Mouse (Mus musculus) liver, postnatal 0 days (tissue): ENCODE results near the gene Crtc1. TPM values are rescaled to one million over a fixed set of nuclear protein-coding genes. Genes with fewer than 3 reads are reported as not detected.
A peak's percentile ranks its signal among the peaks of the same experiment; 100 is the strongest.

Experiments used
- ATAC-seq: fragments of 200-750 bp; cut with Nextera tagmentation; 2 replicates; pipeline ENCODE4 v1.8.0; 2017; ENCODE audit warnings: mild to moderate bottlenecking, moderate library complexity
- DNase-seq: peaks from one replicate; pipeline ENCODE4 v3.0.0-alpha.2; 2016
- H3K27ac ChIP-seq: fragments of 300-500 bp; sonication (generic); 2 replicates; pipeline ENCODE4 v1.5.1; 2014; ENCODE audit warnings: antibody characterized with exemption, moderate library complexity, mild to moderate bottlenecking, low read depth
- H3K27me3 ChIP-seq: fragments of 300-500 bp; sonication (generic); 2 replicates; pipeline ENCODE4 v1.6.1; 2014; ENCODE audit warnings: low read length, control low read depth, mixed read lengths; ENCODE audit not compliant: insufficient read depth
- H3K36me3 ChIP-seq: fragments of 300-500 bp; sonication (generic); replicated peaks from 2 replicates; pipeline ENCODE4 v1.6.1; 2014; ENCODE audit warnings: mild to moderate bottlenecking, control low read depth, low read length, moderate library complexity, mixed read lengths; ENCODE audit not compliant: insufficient read depth
- H3K4me1 ChIP-seq: fragments of 300-500 bp; sonication (generic); 2 replicates; pipeline ENCODE4 v1.6.1; 2014; ENCODE audit warnings: antibody characterized with exemption, mild to moderate bottlenecking, control low read depth; ENCODE audit not compliant: insufficient read depth
- H3K4me2 ChIP-seq: fragments of 300-500 bp; sonication (generic); 2 replicates; pipeline ENCODE4 v1.6.1; 2014; ENCODE audit warnings: low read depth, mild to moderate bottlenecking, low read length, moderate library complexity, mixed read lengths
- H3K4me3 ChIP-seq: fragments of 300-500 bp; sonication (generic); 2 replicates; pipeline ENCODE4 v1.5.1; 2014; ENCODE audit warnings: low read depth, low read length
- H3K9ac ChIP-seq: fragments of 300-500 bp; sonication (generic); replicated peaks from 2 replicates; pipeline ENCODE4 v1.6.1; 2014; ENCODE audit warnings: mild to moderate bottlenecking, moderate library complexity
- H3K9me3 ChIP-seq: fragments of 300-500 bp; sonication (generic); 2 replicates; pipeline ENCODE4 v1.6.1; 2016; ENCODE audit warnings: mild to moderate bottlenecking, control low read depth, low read length, mixed read lengths
- CTCF ChIP-seq: sonication (generic); IDR thresholded peaks from 2 replicates; pipeline ENCODE4 v1.5.1; 2016; ENCODE audit warnings: antibody characterized with exemption, low read depth
- EP300 ChIP-seq: IDR thresholded peaks from 2 replicates; pipeline ENCODE4 v1.6.1; 2016; ENCODE audit warnings: antibody characterized with exemption, low read depth, mild to moderate bottlenecking
- WGBS: fragments of 180-500 bp; shearing (Covaris S2); extraction: QIAGEN DNeasy Blood & Tissue Kit; methylation state at CpG from one replicate; pipeline ENCODE4 v1.1.7; 2014; ENCODE audit not compliant: insufficient replicate concordance; 5-methylcytosine and 5-hydroxymethylcytosine counted together
- polyA plus RNA-seq: library from polyadenylated mRNA; unstranded; fragments of >200 nt; fragmentation: Nextera tagmentation; extraction: Ambion mirVana; gene quantifications from 2 replicates; pipeline ENCODE4 v1.2.1, GENCODE M21; 2015

The Crtc1 gene
- polyA plus RNA-seq, 1 experiment from 2014 or later = 2.6 TPM

- Histone ChIP-seq H3K9me3 (no peaks in the 10 kb centered on the region), H3K9ac (peak overlapping the region; percentile 3; the same call in 1 of the 2 replicates), H3K4me2 (peak overlapping the region; percentile 93), H3K4me3 (peak overlapping the region; percentile 84), H3K27ac (no peak overlapping the region; the same call in 1 of the 2 replicates), H3K36me3 (no peaks in the 10 kb centered on the region; the same call in 1 of the 2 replicates), H3K4me1 (peaks cover 19% of the 10 kb centered on the region), H3K27me3 (no peaks in the 10 kb centered on the region)
- TF ChIP-seq EP300 (no peak), CTCF (no peak)
- 2% methylated on average over 7 of the region's 7 CpGs for WGBS
- DNase-seq = no peak
- ATAC-seq = no peak
These were observed 435 bp upstream of the Crtc1 start for GRCm38 (mm10) chr8:70439848-70440179.

- no peak overlapping the region for H3K27ac ChIP-seq
- no peaks in the 10 kb centered on the region for H3K27me3 ChIP-seq
- H3K36me3 ChIP-seq = no peaks in the 10 kb centered on the region; the same call in 1 of the 2 replicates
- no peak for ATAC-seq
- peaks cover 16% of the 10 kb centered on the region for H3K4me1 ChIP-seq
- no peak overlapping the region for H3K9ac ChIP-seq
- H3K4me2 ChIP-seq = peak overlapping the region; percentile 93
- no peak overlapping the region; the same call in 1 of the 2 replicates for H3K4me3 ChIP-seq
- H3K9me3 ChIP-seq = no peaks in the 10 kb centered on the region
- TF ChIP-seq EP300 = no peak
- no peak for TF ChIP-seq CTCF
- no peak for DNase-seq
- WGBS = 73% methylated on average over 2 of the region's 2 CpGs
These were observed 956 bp downstream of the Crtc1 start for GRCm38 (mm10) chr8:70438423-70438822.

- Histone ChIP-seq H3K27me3 (no peaks in the 10 kb centered on the region), H3K4me2 (no peak overlapping the region), H3K9me3 (no peaks in the 10 kb centered on the region), H3K4me1 (peaks cover 16% of the 10 kb centered on the region), H3K4me3 (no peak overlapping the region), H3K36me3 (no peaks in the 10 kb centered on the region; the same call in 1 of the 2 replicates), H3K27ac (no peak overlapping the region), H3K9ac (no peak overlapping the region)
- no peak for ATAC-seq
- TF ChIP-seq EP300 (no peak), CTCF (no peak)
- 91% methylated on average over 5 of the region's 5 CpGs for WGBS
- no peak for DNase-seq
These were observed 4.2 kb downstream of the Crtc1 start for GRCm38 (mm10) chr8:70435156-70435555.

GRCm38 (mm10) chr8:70432991-70433536 lies 6.3 kb downstream of the Crtc1 start:
- Histone ChIP-seq H3K27ac (no peak overlapping the region), H3K4me3 (no peak overlapping the region), H3K27me3 (no peaks in the 10 kb centered on the region), H3K4me1 (peaks cover under 1% of the 10 kb centered on the region; the same call in 1 of the 2 replicates), H3K36me3 (no peaks in the 10 kb centered on the region; the same call in 1 of the 2 replicates), H3K4me2 (no peak overlapping the region), H3K9ac (no peak overlapping the region), H3K9me3 (no peaks in the 10 kb centered on the region)
- TF ChIP-seq CTCF (no peak), EP300 (no peak)
- 55% methylated on average over 4 of the region's 4 CpGs for WGBS
- ATAC-seq (no peak), DNase-seq (no peak)

- no peaks in the 10 kb centered on the region for H3K27me3 ChIP-seq
- no peaks in the 10 kb centered on the region; the same call in 1 of the 2 replicates for H3K36me3 ChIP-seq
- no peaks in the 10 kb centered on the region for H3K4me1 ChIP-seq
- H3K27ac ChIP-seq = no peak overlapping the region
- TF ChIP-seq EP300 (no peak), CTCF (no peak)
- H3K9me3 ChIP-seq = no peaks in the 10 kb centered on the region
- no peak overlapping the region for H3K4me2 ChIP-seq
- 92% methylated on average over 4 of the region's 4 CpGs for WGBS
- DNase-seq (no peak), ATAC-seq (no peak)
- H3K9ac ChIP-seq = no peak overlapping the region
- H3K4me3 ChIP-seq = no peak overlapping the region
These were observed 8.2 kb downstream of the Crtc1 start for GRCm38 (mm10) chr8:70431213-70431612.

- Histone ChIP-seq H3K9me3 (no peaks in the 10 kb centered on the region), H3K4me1 (0 out of 2 replicates have a peak, but pooled peaks cover 3% of the 10 kb centered on the region), H3K36me3 (no peaks in the 10 kb centered on the region), H3K9ac (no peak overlapping the region), H3K4me3 (no peak overlapping the region), H3K27me3 (no peaks in the 10 kb centered on the region), H3K4me2 (no peak overlapping the region), H3K27ac (peak overlapping the region; percentile 36; the same call in 1 of the 2 replicates)
- TF ChIP-seq EP300 = no peak
- 0 out of 2 replicates have a peak, but pooled peaks have one; percentile 21 for TF ChIP-seq CTCF
- DNase-seq (no peak), ATAC-seq (no peak)
- 57% methylated on average over 2 of the region's 2 CpGs for WGBS
These were observed 13.0 kb downstream of the Crtc1 start for GRCm38 (mm10) chr8:70426300-70426907.
